Mouse (Mus musculus) urinary bladder, postnatal 4 days (tissue): ENCODE results near the gene Zfp91.
"Not testable (repeated sequence)": the region's sequence is repeated elsewhere in the genome, so short reads cannot be mapped to it uniquely, and the experiment has no call there.

Source experiments
- DNase-seq, 2 experiments: peaks; one replicate each; pipeline ENCODE4 v3.0.0; 2021 to 2022; ENCODE audit warnings: low spot score in 2 of 2

Gene Zfp91

GRCm38 (mm10) chr19:12794056-12795044 is 1.6 kb downstream of the Zfp91 start:
- peak; percentile 89 to 96 for DNase-seq

DNA sequence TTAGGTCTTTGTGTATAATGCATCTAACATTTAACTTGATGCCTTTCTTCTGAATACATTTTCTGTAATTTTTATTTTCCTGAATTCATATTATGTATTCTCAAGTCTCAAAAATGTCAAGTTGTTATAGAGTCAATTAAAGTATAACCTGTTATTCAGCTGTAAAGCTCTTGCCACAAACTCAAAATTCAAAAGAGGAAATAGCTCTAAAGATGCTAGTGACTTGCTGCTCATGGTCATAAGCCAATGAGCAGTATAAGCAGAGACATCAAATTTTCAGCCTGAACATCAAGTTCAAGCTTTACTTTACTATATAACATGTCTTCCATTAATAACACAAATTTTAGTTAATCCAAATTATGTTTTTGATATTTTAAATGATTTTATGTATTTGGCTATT is 3.6 kb downstream of the Zfp91 start:
- no peak for DNase-seq

DNA sequence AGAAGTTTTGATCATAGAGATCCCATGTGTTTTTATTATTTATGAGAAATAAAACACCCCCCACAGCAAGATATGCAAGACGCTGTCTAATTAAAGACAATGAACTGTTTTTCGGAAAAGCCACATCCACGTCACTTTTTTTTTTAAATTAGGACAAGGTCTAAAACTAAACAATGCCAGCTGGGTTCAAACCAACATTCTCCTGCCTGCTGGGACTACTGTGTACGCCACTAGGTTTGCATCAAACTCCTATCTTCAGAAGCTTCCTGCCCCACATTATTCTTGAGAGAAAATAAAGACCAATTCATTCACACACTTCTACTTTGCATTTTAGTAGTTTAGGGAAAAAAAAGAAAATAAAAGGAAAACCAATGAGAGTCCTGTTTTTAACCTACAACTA is 8.2 kb downstream of the Zfp91 start:
- no peak for DNase-seq

DNA sequence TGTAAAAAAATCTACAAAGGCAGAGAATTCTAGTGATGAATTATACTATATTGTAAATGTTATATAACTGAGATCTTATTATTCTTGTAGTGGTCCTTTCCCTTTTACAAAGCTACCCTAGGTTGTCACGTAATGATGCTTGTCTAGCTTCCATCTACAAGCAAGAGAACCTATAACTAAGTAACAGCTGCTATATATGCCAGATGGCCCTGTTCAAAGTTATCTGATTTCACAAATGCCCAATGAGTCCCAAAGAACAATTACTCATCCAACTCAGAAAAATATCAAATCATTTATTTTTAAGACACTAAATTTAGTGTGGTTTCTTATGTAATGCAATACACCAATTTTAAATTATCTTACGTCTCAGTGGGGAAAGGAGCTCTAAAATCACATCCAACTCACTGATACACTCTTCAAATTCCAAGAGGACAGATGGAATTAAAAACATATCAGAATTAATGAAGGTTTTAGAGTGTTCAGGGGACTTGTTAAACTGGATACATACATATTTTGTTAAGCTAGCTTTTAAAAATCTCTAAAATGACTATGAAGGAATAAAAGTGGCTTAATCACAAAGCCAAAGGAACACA is 9.0 kb downstream of the Zfp91 start:
- DNase-seq, result no peak

- no peak for DNase-seq
Observed at GRCm38 (mm10) chr19:12780437-12780836, 15.5 kb downstream of the Zfp91 start.

DNA sequence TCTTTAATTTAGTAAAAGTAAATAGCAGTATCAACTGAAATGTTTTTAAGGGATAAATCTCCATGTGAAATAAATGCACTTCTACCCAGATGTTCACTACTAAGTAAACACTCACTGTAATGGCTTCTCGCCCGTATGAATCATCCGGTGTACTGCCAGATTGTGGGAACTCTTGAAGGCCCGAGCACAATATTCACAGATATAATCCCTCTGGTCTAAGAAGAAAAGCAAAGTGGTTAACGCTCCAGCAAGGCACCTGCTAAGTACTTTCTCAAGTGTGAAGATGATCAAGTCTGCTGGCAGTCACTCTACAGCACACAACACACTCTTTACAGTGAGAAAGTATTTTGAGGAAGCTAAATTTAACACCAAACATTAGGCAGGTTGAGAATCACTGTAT is 25.0 kb downstream of the Zfp91 start:
- no peak for DNase-seq

GRCm38 (mm10) chr19:12765308-12765707 is 30.6 kb downstream of the Zfp91 start, which contains the start of gene Cntf:
Gene Cntf (minus strand): TSS chr19:12765632.
- DNase-seq, result no peak

GRCm38 (mm10) chr19:12762212-12763130 is 33.5 kb downstream of the Zfp91 start:
- no peak for DNase-seq

GRCm38 (mm10) chr19:12759656-12760055 is 36.3 kb downstream of the Zfp91 start:
- DNase-seq, result no peak

GRCm38 (mm10) chr19:12758936-12759478 is 36.9 kb downstream of the Zfp91 start:
- no peak for DNase-seq

GRCm38 (mm10) chr19:12756286-12756685 is 39.6 kb downstream of the Zfp91 start:
- DNase-seq, result no peak

- no peak for DNase-seq
Observed at GRCm38 (mm10) chr19:12731950-12732349, 64.0 kb downstream of the Zfp91 start.

- DNase-seq, result no peak
Observed at GRCm38 (mm10) chr19:12731036-12731435, 64.9 kb downstream of the Zfp91 start.

- no peak for DNase-seq
Observed at GRCm38 (mm10) chr19:12725851-12726250, 70.1 kb downstream of the Zfp91 start.

DNA sequence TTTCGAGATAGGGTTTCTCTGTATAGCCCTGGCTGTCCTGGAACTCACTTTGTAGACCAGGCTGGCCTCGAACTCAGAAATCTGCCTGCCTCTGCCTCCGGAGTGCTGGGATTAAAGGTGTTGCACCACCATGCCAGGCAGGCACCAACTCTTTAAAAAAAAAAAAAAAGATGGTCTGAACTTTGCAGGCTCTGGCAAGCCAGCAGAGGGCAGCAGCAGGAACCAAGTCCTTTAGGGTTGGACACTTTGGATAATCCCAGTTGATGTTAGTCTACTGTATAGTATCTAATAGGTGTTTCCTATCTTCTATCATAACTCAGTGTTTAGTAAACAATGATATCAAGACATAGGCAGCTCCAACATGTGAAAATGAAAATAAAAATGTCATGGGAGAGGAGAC is 73.6 kb downstream of the Zfp91 start:
- no peak for DNase-seq

DNA sequence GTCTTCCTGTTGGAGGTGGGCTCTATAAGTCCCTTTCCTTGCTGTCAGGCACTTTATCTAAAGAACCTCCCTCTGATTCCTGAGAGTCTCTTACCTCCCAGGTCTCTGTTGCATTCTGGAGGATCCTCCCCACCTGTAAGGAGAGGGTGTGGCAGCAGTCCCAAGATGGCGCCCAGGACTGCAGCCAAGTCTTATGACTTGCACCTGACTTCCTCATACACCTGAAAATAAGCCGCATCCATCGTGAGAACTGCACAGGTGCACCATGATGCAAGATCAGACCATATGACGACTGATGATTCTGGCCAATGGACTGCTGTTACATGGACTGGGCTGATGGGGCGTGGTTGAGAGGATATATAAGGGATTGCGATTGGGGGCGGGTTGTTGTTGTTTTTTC is 74.3 kb downstream of the Zfp91 start:
- not testable (repeated sequence) for DNase-seq

GRCm38 (mm10) chr19:12720919-12721318 is 75.0 kb downstream of the Zfp91 start:
- DNase-seq, result not testable (repeated sequence)

- DNase-seq, result no peak
Observed at GRCm38 (mm10) chr19:12720463-12720862, 75.5 kb downstream of the Zfp91 start.

DNA sequence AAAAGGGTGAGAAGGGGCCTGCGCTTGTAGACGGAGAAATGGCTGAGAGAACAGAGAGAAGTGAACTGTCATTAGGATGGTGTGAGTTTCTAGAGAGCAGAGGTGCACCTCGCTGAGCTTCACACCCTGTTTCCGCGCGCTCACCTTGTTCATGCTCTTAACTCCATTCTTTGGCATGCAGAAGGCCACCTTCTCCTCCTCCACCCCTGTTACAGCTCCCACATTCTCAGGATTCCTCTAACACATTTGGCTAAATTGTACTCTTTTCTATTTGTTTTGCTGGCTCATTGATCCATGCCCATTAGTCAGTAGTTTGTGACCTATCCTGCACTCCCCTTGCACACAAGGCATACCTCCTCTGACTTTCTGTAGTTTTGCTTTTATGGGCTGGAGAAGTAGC is 76.7 kb downstream of the Zfp91 start:
- DNase-seq, result no peak
